10 mouse cellular contexts compared by ENCODE assay signal in genomic region chr2:133724310-133724709, GRCm38 (mm10).
A peak's percentile ranks its signal among the peaks of the same experiment; 100 is the strongest.
DNase-seq lines count a peak whose midpoint lies in the region; ATAC-seq lines count a peak whose summit lies in the region.
"Had no signal": no experiment of that assay in that cellular context is flagged by ENCODE, and none has a peak within 500 bp of the region (broad histone marks: within the 10 kb centered on the region; RNA-seq: fewer than 3 reads in every experiment).

No protein-coding gene starts in this region.

- H3K9ac ChIP-seq in forebrain, embryonic 11.5 days (ENCODE audit: low read length): no peak overlapping the region
- H3K9ac ChIP-seq: embryonic facial prominence, embryonic 15.5 days; limb, embryonic 12.5 days had no signal

- no peaks in the 10 kb centered on the region for H3K27me3 ChIP-seq in forebrain, embryonic 11.5 days (ENCODE audit: control insufficient read depth, insufficient read depth, low read length)
- no peaks in the 10 kb centered on the region for H3K27me3 ChIP-seq in forebrain, embryonic 10.5 days (ENCODE audit: poor library complexity, severe bottlenecking)
- H3K27me3 ChIP-seq: embryonic facial prominence, embryonic 15.5 days had no signal

- H3K9me3 ChIP-seq in forebrain, embryonic 11.5 days (ENCODE audit: control insufficient read depth, low read length): no peaks in the 10 kb centered on the region
- H3K9me3 ChIP-seq in forebrain, embryonic 10.5 days: no peaks in the 10 kb centered on the region
- H3K9me3 ChIP-seq: embryonic facial prominence, embryonic 15.5 days; limb, embryonic 12.5 days had no signal

- WGBS in forebrain, embryonic 11.5 days: 77% methylated on average over 7 of the region's 7 CpGs
- WGBS in forebrain, embryonic 10.5 days: 84% methylated on average over 7 of the region's 7 CpGs

- H3K36me3 ChIP-seq in forebrain, embryonic 11.5 days (ENCODE audit: control insufficient read depth, insufficient read depth, low read length): no peaks in the 10 kb centered on the region
- no peaks in the 10 kb centered on the region for H3K36me3 ChIP-seq in forebrain, embryonic 10.5 days (replicated peaks)
- H3K36me3 ChIP-seq: embryonic facial prominence, embryonic 15.5 days; limb, embryonic 12.5 days had no signal

- 0 out of 2 replicates have a peak, but pooled peaks have one; percentile 53 for ATAC-seq in forebrain, embryonic 11.5 days (replicated peaks; ENCODE audit: low FRiP score)

- H3K4me1 ChIP-seq in forebrain, embryonic 11.5 days (replicated peaks; ENCODE audit: control insufficient read depth, insufficient read depth, low read length): no peaks in the 10 kb centered on the region
- H3K4me1 ChIP-seq in forebrain, embryonic 10.5 days: no peaks in the 10 kb centered on the region
- H3K4me1 ChIP-seq: embryonic facial prominence, embryonic 15.5 days had no signal

- no peak overlapping the region for H3K4me2 ChIP-seq in forebrain, embryonic 11.5 days (ENCODE audit: low read depth, low read length, severe bottlenecking)
- H3K4me2 ChIP-seq: embryonic facial prominence, embryonic 15.5 days; limb, embryonic 12.5 days had no signal

- no peak overlapping the region for H3K27ac ChIP-seq in forebrain, embryonic 11.5 days (ENCODE audit: low read depth, low read length)
- no peak overlapping the region for H3K27ac ChIP-seq in forebrain, embryonic 10.5 days
- H3K27ac ChIP-seq: embryonic facial prominence, embryonic 15.5 days; limb, embryonic 12.5 days had no signal

- H3K4me3 ChIP-seq in forebrain, embryonic 11.5 days (ENCODE audit: low read depth, low read length): no peak overlapping the region
- no peak overlapping the region for H3K4me3 ChIP-seq in forebrain, embryonic 10.5 days
- H3K4me3 ChIP-seq: embryonic facial prominence, embryonic 15.5 days; limb, embryonic 12.5 days had no signal

- DNase-seq in forebrain, embryonic 11.5 days (ENCODE audit: low spot score): no peak
- DNase-seq in forebrain, embryonic 10.5 days (ENCODE audit: extremely low spot score, low spot score): no peak
- DNase-seq in urinary bladder, adult 18-20 months (ENCODE audit: low spot score in 2 of 2): peak; percentile 6 to 26
- no peak for DNase-seq in urinary bladder, postnatal 4 days (ENCODE audit: low spot score in 2 of 2)
- DNase-seq in kidney, adult 9 months: peak; percentile 12
- DNase-seq in lung, postnatal 14 days: peak; percentile 27
- no peak for DNase-seq in adipocyte (ENCODE audit: low spot score)
- no peak for DNase-seq in MN1 (ENCODE audit: low spot score)

Comparison
In these comparisons a context has a peak if more than half of its experiments do, and no peak if none do; other contexts are left out.
1. DNase-seq: peak in urinary bladder, adult 18-20 months (2 of 2), kidney, adult 9 months (single experiment) and lung, postnatal 14 days (single experiment); none in forebrain, embryonic 11.5 days (single experiment), forebrain, embryonic 10.5 days (single experiment), urinary bladder, postnatal 4 days (0 of 2), adipocyte (single experiment) and MN1 (single experiment).